Mouse (Mus musculus) kidney, adult 18-20 months (tissue): ENCODE results near the gene Fhit.

Experiments
- DNase-seq: peaks from one replicate; pipeline ENCODE4 v3.0.0; 2021

Gene Fhit

GRCm38 (mm10) chr14:9651417-9651816, 1510.4 kb downstream of the Fhit start:
- no peak for DNase-seq

DNA sequence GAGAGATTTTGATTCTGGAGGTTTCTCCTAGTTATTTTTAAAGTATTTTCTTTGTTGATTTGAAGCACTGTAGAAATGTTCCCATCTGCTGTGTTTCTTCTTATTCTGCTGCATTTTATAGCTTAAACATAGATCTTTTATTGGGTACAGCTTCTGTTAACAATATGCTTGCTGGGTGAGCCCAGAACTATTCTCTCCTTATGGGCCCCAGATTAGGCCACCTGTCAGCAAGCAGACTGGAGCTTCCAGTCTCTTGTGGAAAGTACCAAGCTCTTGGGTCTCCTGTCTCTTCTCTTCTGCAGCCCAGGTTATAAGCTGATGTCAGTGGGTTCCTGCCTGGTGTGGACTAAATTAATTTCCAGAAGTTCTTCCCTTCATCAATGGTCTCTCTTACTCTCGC, 1513.4 kb downstream of the Fhit start:
- no peak for DNase-seq

DNA sequence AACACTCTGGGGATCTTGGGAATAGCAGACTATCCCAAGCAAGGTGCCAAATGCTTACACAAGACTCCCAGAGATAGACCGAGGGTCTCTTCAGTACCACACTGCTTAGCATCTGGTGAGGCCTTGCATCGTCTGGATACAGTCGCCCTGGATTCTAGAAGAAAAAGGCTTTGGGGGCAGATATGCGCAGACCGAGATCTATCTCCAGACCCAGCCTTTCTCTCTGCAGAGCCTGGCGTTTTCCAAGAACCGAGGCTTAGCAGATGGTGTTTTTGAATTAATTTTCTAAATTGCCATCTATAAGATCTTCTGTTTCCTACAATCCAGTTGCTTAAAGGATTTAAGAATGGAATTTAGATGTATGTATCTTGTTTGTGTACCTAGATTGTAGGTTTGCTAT, 1515.6 kb downstream of the Fhit start:
- no peak for DNase-seq

- DNase-seq, result peak; percentile 7
Observed at GRCm38 (mm10) chr14:9644216-9645166, 1517.3 kb downstream of the Fhit start.

GRCm38 (mm10) chr14:9643700-9644099, 1518.1 kb downstream of the Fhit start:
- DNase-seq, result no peak

- DNase-seq, result no peak
Observed at GRCm38 (mm10) chr14:9642628-9643027, 1519.2 kb downstream of the Fhit start.

- no peak for DNase-seq
Observed at GRCm38 (mm10) chr14:9642068-9642467, 1519.8 kb downstream of the Fhit start.

- no peak for DNase-seq
Observed at GRCm38 (mm10) chr14:9634247-9634991, 1527.4 kb downstream of the Fhit start.

- no peak for DNase-seq
Observed at GRCm38 (mm10) chr14:9632537-9632936, 1529.3 kb downstream of the Fhit start.

DNA sequence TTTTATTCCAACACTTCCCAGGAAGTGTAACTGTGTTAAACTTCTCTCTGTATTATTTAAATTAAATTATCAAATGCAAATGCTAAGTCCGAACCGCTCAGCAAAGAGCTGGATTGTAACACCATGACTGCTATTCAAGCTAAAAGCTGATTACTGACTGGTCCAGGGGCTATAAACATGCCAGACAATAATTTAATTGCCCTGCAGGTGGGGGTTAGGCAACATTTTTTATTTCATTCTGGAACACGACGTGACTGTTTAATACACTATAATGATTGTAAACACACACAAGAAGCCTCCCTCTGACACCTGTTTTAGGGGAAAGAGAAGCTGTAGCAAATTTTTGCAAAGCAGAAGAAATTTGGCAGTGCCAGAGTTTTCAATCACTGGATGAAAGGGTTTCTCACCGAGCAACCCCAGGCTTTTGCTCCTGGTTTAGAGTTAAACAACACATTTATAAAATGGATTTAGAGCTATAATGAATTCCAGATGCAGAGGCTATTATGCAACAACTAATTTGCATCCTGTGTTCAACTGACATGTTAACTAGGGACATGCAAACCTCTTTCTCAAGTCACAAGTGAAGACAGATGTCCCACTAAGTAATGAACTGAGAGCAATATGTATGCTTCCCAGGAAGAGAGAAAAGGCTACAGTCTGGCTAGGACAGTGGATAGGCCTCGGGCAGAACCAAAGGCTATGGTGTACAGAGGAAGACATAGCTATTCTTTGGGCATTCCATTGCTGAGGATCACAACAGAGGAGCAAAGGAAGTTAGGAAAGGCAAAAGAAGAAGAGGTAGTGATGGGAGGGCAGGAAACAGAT, 1538.4 kb downstream of the Fhit start:
- no peak for DNase-seq

- no peak for DNase-seq
Observed at GRCm38 (mm10) chr14:9620902-9621540, 1540.8 kb downstream of the Fhit start.

DNA sequence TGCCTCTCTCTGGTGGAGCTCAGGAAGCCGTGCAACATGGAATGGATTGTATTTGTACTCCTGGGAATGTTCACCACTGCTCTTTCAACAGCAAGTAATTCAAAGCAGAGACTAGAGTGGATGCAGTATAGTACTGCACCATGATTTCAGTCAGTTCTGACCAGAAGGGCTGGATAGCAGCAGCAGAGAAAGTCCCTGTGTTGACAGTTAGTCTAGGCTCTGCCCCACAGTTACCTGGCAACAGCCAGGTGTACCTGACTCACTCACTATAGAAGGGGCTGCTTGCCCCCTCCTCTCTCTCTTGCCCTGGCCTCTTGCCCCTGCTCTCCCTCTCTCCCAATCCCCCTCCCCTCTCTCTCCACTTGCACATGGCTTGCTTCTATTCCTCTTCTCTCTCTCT, 1542.0 kb downstream of the Fhit start:
- no peak for DNase-seq

- no peak for DNase-seq
Observed at GRCm38 (mm10) chr14:9613126-9613525, 1548.7 kb downstream of the Fhit start.

DNA sequence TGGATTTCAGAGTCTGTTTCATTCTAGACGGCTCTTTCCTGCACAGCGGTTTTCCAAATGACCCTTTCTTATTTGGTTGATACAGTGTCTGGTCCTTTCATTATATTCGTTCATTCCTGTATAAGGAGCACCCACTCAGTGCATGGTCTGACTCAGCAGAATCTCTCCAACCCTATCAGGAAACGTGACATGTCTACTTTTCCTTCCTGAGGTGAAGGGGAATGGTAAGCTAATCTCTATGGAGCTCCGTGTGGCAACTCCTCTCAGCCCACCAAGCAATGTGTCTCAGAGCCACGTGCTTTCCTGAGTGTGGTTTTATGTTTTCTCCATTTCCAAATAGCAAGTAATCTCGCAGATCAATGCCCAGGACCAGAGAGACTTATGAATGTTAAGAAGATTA, 1552.7 kb downstream of the Fhit start:
- DNase-seq, result no peak

DNA sequence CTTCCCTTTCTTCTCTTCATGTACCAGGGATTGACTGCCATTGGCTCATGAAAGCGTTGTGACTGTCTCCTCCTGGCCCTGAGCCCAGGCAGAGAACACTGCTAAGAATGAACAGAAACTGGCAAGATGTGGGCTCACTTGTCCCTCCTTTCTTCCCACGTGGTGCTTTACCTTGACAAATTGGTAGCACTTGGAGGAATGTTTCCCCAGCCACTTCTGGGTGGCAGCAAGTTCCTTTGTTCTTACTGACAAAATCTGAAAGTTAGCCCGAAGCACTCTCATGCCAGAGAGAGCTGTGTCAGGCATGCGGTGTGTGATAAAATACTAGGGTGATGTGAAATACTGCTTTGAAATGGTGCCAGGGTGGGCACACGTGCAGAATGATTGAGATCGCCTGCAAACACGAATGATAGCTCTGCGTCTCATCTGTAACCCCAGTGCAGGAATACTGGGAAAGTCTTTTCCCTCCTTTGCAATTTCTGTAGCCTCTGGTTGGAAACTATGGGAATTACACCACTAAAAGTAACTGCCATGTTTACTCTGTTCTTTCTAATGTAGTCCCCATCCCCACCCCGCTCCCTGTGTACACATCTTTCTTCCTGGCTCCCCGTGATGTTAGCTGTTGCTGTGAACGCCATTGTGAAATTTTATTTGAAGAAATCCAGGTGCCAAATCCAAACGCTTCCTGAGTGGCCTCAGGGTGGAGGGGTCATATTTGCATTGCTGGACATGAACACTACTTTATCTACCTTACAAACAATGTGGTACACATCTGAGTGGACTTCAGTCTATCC, 1555.1 kb downstream of the Fhit start:
- DNase-seq, result no peak

DNA sequence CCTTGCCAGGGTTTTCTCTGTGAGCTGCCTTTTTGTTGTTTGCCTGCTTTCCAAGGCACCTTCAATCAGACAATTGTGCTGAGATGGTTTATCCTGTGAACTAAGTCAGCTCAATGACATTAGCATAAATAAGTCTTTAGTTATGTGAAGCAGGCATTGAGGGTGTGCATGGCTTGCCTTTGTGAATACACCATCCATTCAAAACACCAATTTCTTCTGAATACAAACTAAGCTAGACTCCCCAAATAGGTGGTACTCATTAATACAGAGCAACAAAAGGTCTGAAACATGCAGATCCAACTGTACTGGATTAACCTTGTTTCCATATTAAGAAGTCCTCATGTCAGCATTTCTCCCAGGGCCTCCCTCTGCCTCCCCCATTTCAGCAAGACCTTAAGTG, 1561.6 kb downstream of the Fhit start:
- DNase-seq, result no peak

- no peak for DNase-seq
Observed at GRCm38 (mm10) chr14:9597460-9597977, 1564.3 kb downstream of the Fhit start.

- no peak for DNase-seq
Observed at GRCm38 (mm10) chr14:9589121-9589520, 1572.7 kb downstream of the Fhit start.

- no peak for DNase-seq
Observed at GRCm38 (mm10) chr14:9587900-9588299, 1573.9 kb downstream of the Fhit start.

GRCm38 (mm10) chr14:9583227-9584155, 1578.3 kb downstream of the Fhit start:
- no peak for DNase-seq
